Mouse (Mus musculus) heart, embryonic 11.5 days (tissue): ENCODE measurements around the gene Ucn. TPM values are rescaled to one million over a fixed set of nuclear protein-coding genes. Genes with fewer than 3 reads are reported as not detected.

Source experiments
- ATAC-seq: fragments of 200-750 bp; cut with Nextera tagmentation; replicated peaks from 2 replicates; pipeline ENCODE4 v1.8.0; 2017; ENCODE audit warnings: moderate library complexity; ENCODE audit not compliant: insufficient number of reproducible peaks, low FRiP score, low TSS enrichment
- H3K27ac ChIP-seq: fragments of 300-500 bp; sonication (generic); 2 replicates; pipeline ENCODE4 v1.5.1; 2014; ENCODE audit warnings: mild to moderate bottlenecking, low read depth, low read length
- H3K27me3 ChIP-seq: fragments of 300-500 bp; sonication (generic); 2 replicates; pipeline ENCODE4 v1.6.1; 2014; ENCODE audit warnings: mild to moderate bottlenecking, low read length, mixed read lengths; ENCODE audit not compliant: control insufficient read depth, insufficient read depth
- H3K36me3 ChIP-seq: fragments of 300-500 bp; sonication (generic); 2 replicates; pipeline ENCODE4 v1.6.1; 2014; ENCODE audit warnings: mild to moderate bottlenecking, low read length, moderate library complexity, mixed read lengths; ENCODE audit not compliant: control insufficient read depth, insufficient read depth
- H3K4me1 ChIP-seq: fragments of 300-500 bp; sonication (generic); 2 replicates; pipeline ENCODE4 v1.6.1; 2014; ENCODE audit warnings: low read length; ENCODE audit not compliant: control insufficient read depth, insufficient read depth
- H3K4me2 ChIP-seq: fragments of 300-500 bp; sonication (generic); 2 replicates; pipeline ENCODE4 v1.6.1; 2014; ENCODE audit warnings: mild to moderate bottlenecking, moderate library complexity
- H3K4me3 ChIP-seq: fragments of 300-500 bp; sonication (generic); 2 replicates; pipeline ENCODE4 v1.5.1; 2014; ENCODE audit warnings: low read depth, low read length
- H3K9ac ChIP-seq: fragments of 300-500 bp; sonication (generic); 2 replicates; pipeline ENCODE4 v1.6.1; 2014; ENCODE audit warnings: mild to moderate bottlenecking, low read depth, low read length, moderate library complexity
- H3K9me3 ChIP-seq: fragments of 300-500 bp; sonication (generic); replicated peaks from 2 replicates; pipeline ENCODE4 v1.6.1; 2016; ENCODE audit warnings: low read length; ENCODE audit not compliant: control insufficient read depth
- WGBS: fragments of 180-500 bp; shearing (Covaris S2); extraction: QIAGEN DNeasy Blood & Tissue Kit; methylation state at CpG from one replicate; pipeline ENCODE4 v1.1.7; 2014; ENCODE audit not compliant: insufficient replicate concordance; 5-methylcytosine and 5-hydroxymethylcytosine counted together
- polyA plus RNA-seq: library from polyadenylated mRNA; unstranded; fragments of >200 nt; fragmentation: Nextera tagmentation; extraction: Ambion mirVana; gene quantifications from 2 replicates; pipeline ENCODE4 v1.2.1, GENCODE M21; 2014

The Ucn gene
- polyA plus RNA-seq, 1 experiment from 2014 or later = not detected

GRCm38 (mm10) chr5:31154152-31154553 is 15.5 kb upstream of the Ucn start, which contains the start of gene Mpv17:
Gene Mpv17, minus strand, starts transcription at chr5:31154251.
- Histone ChIP-seq H3K27me3 (no peaks in the 10 kb centered on the region), H3K27ac (peak within 1 kb of the TSS; percentile 59; the same call in 1 of the 2 replicates), H3K4me2 (peak within 1 kb of the TSS; percentile 83), H3K4me1 (peaks cover 8% of the 10 kb centered on the region), H3K9ac (peak within 1 kb of the TSS; percentile 80), H3K4me3 (peak within 1 kb of the TSS; percentile 64), H3K9me3 (no peaks in the 10 kb centered on the region), H3K36me3 (peaks cover 22% of the 10 kb centered on the region)
- peak; percentile 94 for ATAC-seq
- under 1% methylated on average over 19 of the region's 19 CpGs for WGBS

DNA sequence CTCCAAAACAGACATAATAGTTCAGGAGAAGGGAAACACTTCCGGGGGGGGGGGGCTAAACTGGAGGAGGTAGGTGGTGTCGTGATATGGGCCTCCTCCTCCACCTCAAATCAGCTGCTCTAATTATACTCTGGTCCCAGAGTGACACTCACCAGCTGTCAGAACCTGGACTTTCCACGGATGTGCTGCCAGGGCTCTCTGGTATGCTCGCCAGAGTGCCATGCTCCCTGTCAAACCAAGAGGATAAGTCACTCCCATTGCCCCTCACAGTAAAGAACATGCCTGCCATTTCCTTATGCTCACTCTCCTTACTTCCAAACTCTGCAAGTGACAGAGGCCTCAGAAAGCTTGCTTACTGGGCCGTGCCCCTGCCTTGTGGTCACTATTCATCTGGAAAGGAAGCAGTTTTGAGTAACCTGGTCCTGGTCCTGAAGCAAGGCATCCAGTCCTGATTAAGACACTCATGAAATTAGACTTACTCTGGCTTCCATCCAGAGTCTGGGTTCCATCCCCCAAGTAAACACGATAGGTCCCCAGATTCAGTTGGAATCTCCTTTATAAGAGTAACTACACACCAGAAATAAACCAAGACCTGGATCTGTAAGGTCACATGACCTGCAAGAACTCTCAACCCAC is 15.0 kb upstream of the Ucn start:
- Histone ChIP-seq H3K4me1 (peaks cover 8% of the 10 kb centered on the region), H3K27me3 (no peaks in the 10 kb centered on the region), H3K27ac (no peak overlapping the region), H3K36me3 (peaks cover 17% of the 10 kb centered on the region), H3K4me3 (peak overlapping the region; percentile 64), H3K9me3 (no peaks in the 10 kb centered on the region), H3K4me2 (peak overlapping the region; percentile 83), H3K9ac (peak overlapping the region; percentile 80)
- WGBS = 28% methylated on average over 6 of the region's 6 CpGs
- ATAC-seq = no peak

GRCm38 (mm10) chr5:31151746-31152145 is 13.1 kb upstream of the Ucn start:
- H3K4me2 ChIP-seq = no peak overlapping the region
- H3K4me1 ChIP-seq = peaks cover 8% of the 10 kb centered on the region
- 82% methylated on average over 3 of the region's 3 CpGs for WGBS
- no peak overlapping the region for H3K27ac ChIP-seq
- no peak overlapping the region for H3K4me3 ChIP-seq
- H3K27me3 ChIP-seq = no peaks in the 10 kb centered on the region
- H3K9me3 ChIP-seq = no peaks in the 10 kb centered on the region
- ATAC-seq = no peak
- no peak overlapping the region for H3K9ac ChIP-seq
- no peaks in the 10 kb centered on the region for H3K36me3 ChIP-seq

- no peak overlapping the region for H3K9ac ChIP-seq
- no peaks in the 10 kb centered on the region for H3K9me3 ChIP-seq
- no peak overlapping the region for H3K4me3 ChIP-seq
- 0 out of 2 replicates have a peak, but pooled peaks cover 4% of the 10 kb centered on the region for H3K36me3 ChIP-seq
- H3K27me3 ChIP-seq = no peaks in the 10 kb centered on the region
- WGBS = 81% methylated on average over 4 of the region's 4 CpGs
- no peak for ATAC-seq
- no peak overlapping the region for H3K27ac ChIP-seq
- H3K4me2 ChIP-seq = no peak overlapping the region
- peaks cover 8% of the 10 kb centered on the region for H3K4me1 ChIP-seq
These were observed 11.2 kb upstream of the Ucn start for GRCm38 (mm10) chr5:31149781-31150180.

DNA sequence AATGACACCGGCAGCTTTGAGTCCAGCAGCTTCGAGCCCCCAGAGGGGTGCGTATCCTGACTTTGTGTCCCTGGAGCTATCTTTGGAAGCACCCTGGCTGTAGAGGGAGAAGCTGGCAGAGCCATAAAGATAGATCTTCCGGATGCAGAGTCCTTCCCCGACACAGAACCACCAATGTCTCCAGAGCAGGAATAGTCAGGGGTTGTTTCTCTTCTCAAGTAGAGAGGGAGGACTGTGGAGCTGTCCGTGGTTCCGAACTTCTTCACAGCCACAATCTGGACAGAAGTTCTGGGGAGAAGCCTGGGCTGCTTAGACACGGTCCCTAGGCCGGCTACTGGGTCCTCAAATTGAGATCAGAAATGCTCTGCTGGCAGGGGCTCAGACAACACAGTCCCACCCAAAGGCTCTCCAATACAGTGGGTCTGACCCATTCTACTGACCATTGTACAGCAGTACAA is 368 bp upstream of the Ucn start:
- H3K4me3 ChIP-seq = peak overlapping the region; percentile 37
- no peak for ATAC-seq
- H3K9ac ChIP-seq = no peak overlapping the region
- H3K9me3 ChIP-seq = no peaks in the 10 kb centered on the region
- H3K27me3 ChIP-seq = peaks cover 54% of the 10 kb centered on the region
- H3K36me3 ChIP-seq = peaks cover 4% of the 10 kb centered on the region; the same call in 1 of the 2 replicates
- H3K27ac ChIP-seq = no peak overlapping the region
- WGBS = 8% methylated on average over 9 of the region's 9 CpGs
- H3K4me2 ChIP-seq = peak overlapping the region; percentile 59
- H3K4me1 ChIP-seq = peaks cover 22% of the 10 kb centered on the region

DNA sequence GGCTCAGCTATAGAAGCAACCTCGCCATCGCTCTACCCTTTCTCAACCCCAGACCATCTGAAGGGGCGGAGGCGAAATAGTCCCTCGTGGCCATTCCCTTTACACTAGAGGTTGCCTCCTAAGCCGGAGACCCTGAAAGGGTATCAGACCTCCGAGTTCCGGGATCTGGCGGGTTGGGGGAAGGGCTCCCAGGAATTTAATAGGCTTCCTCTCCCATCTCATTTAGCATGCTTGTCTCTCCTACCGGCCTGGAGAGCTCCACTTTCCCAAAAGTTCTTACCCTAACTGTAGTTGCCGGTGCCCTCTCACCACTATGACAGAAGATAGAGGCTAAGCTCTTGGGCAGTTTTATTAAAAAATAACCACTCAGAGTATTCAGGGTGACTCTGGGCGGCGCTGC is 971 bp downstream of the Ucn start:
- H3K27me3 ChIP-seq = peaks cover 59% of the 10 kb centered on the region
- H3K9me3 ChIP-seq = no peaks in the 10 kb centered on the region
- no peak overlapping the region for H3K27ac ChIP-seq
- H3K9ac ChIP-seq = no peak overlapping the region
- H3K4me2 ChIP-seq = peak overlapping the region; percentile 59
- ATAC-seq = no peak
- peaks cover 22% of the 10 kb centered on the region for H3K4me1 ChIP-seq
- peaks cover 4% of the 10 kb centered on the region; the same call in 1 of the 2 replicates for H3K36me3 ChIP-seq
- 1% methylated on average over 13 of the region's 13 CpGs for WGBS
- H3K4me3 ChIP-seq = peak overlapping the region; percentile 37

DNA sequence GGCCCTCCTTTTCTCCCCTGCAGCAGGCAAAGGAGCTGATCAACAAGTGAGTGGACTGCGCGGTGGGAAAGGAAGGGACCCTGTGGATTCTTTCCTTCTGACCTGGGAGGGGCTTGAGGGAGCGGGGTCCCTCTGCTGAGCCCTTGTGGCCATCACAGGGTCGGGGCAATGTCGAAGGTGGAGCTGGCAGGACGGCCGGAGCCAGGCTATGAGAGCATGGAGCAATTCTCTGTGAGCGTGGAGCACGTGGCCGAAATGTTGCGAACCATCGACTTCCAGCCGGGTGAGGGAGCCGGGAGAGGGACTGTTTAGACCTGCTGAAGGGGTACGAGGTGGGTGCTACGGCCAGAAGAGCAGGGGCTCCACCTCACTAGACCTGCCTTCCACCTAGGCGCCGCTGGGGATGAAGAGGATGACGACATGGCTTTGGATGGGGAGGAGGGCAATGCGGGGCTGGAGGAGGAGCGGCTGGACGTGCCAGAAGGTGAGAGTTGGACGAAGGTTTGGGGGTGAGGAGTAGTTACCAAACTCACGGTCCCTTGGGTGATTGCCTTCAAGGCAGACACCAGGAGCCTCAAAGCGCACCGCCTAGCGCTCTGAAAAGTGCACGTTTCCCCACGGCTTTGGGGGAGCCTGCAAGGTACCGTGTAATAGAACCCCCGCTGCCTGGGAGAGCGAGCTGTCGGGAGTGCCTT is 1.8 kb downstream of the Ucn start:
- H3K9me3 ChIP-seq = no peaks in the 10 kb centered on the region
- H3K4me3 ChIP-seq = peak overlapping the region; percentile 37; the same call in 1 of the 2 replicates
- H3K36me3 ChIP-seq = peaks cover 4% of the 10 kb centered on the region; the same call in 1 of the 2 replicates
- 3% methylated on average over 33 of the region's 33 CpGs for WGBS
- peaks cover 59% of the 10 kb centered on the region for H3K27me3 ChIP-seq
- H3K27ac ChIP-seq = no peak overlapping the region
- peak overlapping the region; percentile 59 for H3K4me2 ChIP-seq
- H3K4me1 ChIP-seq = peaks cover 22% of the 10 kb centered on the region
- ATAC-seq = no peak
- H3K9ac ChIP-seq = no peak overlapping the region

DNA sequence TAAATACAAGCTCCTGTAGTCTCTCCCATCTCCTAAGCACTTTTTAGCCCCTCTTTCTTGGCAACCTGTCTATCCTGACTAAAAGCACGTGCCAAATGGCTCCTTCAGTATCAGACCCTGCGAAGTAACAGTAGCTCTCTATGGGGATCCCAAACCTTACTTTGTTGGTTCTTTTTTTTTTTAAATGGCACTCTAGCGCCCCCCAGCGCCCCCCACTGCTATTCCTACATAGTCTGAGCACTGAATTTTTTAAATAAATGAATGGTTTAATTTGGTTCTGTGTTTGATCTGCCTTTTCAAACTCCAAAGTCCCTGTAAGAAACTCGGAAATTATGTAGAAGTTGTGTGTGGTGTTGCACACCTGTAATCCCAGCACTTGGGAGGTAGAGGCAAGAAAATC is 12.6 kb downstream of the Ucn start:
- no peak overlapping the region for H3K9ac ChIP-seq
- 27% methylated on average over 5 of the region's 5 CpGs for WGBS
- no peak for ATAC-seq
- no peak overlapping the region for H3K4me3 ChIP-seq
- no peaks in the 10 kb centered on the region for H3K27me3 ChIP-seq
- H3K9me3 ChIP-seq = no peaks in the 10 kb centered on the region
- H3K4me2 ChIP-seq = no peak overlapping the region
- no peaks in the 10 kb centered on the region for H3K4me1 ChIP-seq
- H3K27ac ChIP-seq = no peak overlapping the region
- no peaks in the 10 kb centered on the region for H3K36me3 ChIP-seq
